Comparison of ENCODE assay signal across 27 mouse cellular contexts in the genomic region with DNA sequence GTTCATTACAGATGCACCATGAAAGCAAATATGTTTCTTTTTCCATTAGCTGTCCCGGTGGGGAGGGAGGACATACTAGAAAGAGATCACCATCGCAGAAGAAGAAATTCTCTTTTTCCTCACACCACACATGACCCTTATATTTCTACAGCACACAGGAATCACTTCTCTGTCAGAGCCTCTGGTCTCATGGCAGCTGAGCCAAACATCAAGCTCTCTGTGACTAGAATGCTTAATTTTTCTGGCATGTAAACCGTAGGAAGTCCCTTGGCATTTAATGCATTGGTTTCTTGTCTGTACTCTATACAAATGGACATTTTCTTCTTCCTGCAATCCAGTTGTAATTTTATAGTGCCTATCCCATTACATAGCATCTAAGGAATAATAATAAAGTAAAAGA.
DNase-seq lines count a peak whose midpoint lies in the region; ATAC-seq and TF ChIP-seq lines count a peak whose summit lies in the region.
"Had no signal": no experiment of that assay in that cellular context is flagged by ENCODE, and none has a peak within 500 bp of the region (broad histone marks: within the 10 kb centered on the region; RNA-seq: fewer than 3 reads in every experiment).

No protein-coding gene starts in this region.

- no peak overlapping the region for H3K4me3 ChIP-seq in embryonic facial prominence, embryonic 14.5 days (ENCODE audit: low read depth, low read length)
- no peak overlapping the region for H3K4me3 ChIP-seq in embryonic facial prominence, embryonic 10.5 days
- H3K4me3 ChIP-seq in hindbrain, postnatal 0 days (ENCODE audit: low read length), result no peak overlapping the region
- no peak overlapping the region for H3K4me3 ChIP-seq in hindbrain, embryonic 10.5 days
- no peak overlapping the region for H3K4me3 ChIP-seq in midbrain, embryonic 14.5 days (replicated peaks; ENCODE audit: low read depth, low read length)
- H3K4me3 ChIP-seq in midbrain, embryonic 16.5 days (ENCODE audit: low read depth, low read length), result no peak overlapping the region
- H3K4me3 ChIP-seq: embryonic facial prominence, embryonic 12.5 days; erythroblast, embryonic 14.5 days; forebrain, embryonic 12.5 days; gastrocnemius, adult 2 months; hindbrain, embryonic 15.5 days; intestine, embryonic 15.5 days had no signal

- no peak overlapping the region for H3K27ac ChIP-seq in embryonic facial prominence, embryonic 14.5 days (replicated peaks; ENCODE audit: low read depth, low read length)
- no peak overlapping the region for H3K27ac ChIP-seq in embryonic facial prominence, embryonic 10.5 days (replicated peaks)
- no peak overlapping the region for H3K27ac ChIP-seq in hindbrain, postnatal 0 days
- H3K27ac ChIP-seq in hindbrain, embryonic 10.5 days, result no peak overlapping the region
- no peak overlapping the region for H3K27ac ChIP-seq in midbrain, embryonic 14.5 days (replicated peaks; ENCODE audit: low read depth, low read length)
- H3K27ac ChIP-seq in midbrain, embryonic 16.5 days (ENCODE audit: low read length), result no peak overlapping the region
- H3K27ac ChIP-seq: embryonic facial prominence, embryonic 12.5 days; forebrain, embryonic 12.5 days; gastrocnemius, adult 2 months; hindbrain, embryonic 15.5 days; intestine, embryonic 15.5 days had no signal

- TF ChIP-seq CTCF in hindbrain, postnatal 0 days (IDR thresholded peaks at IDR 0.05; ENCODE audit: low read depth), result no peak

- no peaks in the 10 kb centered on the region for H3K9me3 ChIP-seq in embryonic facial prominence, embryonic 14.5 days (ENCODE audit: control insufficient read depth, low read length)
- H3K9me3 ChIP-seq in embryonic facial prominence, embryonic 10.5 days, result no peaks in the 10 kb centered on the region
- no peaks in the 10 kb centered on the region for H3K9me3 ChIP-seq in hindbrain, postnatal 0 days (ENCODE audit: low read length)
- H3K9me3 ChIP-seq in hindbrain, embryonic 10.5 days, result no peaks in the 10 kb centered on the region
- no peaks in the 10 kb centered on the region for H3K9me3 ChIP-seq in midbrain, embryonic 14.5 days (ENCODE audit: control insufficient read depth, low read length)
- no peaks in the 10 kb centered on the region for H3K9me3 ChIP-seq in midbrain, embryonic 16.5 days (replicated peaks; ENCODE audit: control insufficient read depth, low read length, poor library complexity, severe bottlenecking)
- H3K9me3 ChIP-seq: embryonic facial prominence, embryonic 12.5 days; forebrain, embryonic 12.5 days; hindbrain, embryonic 15.5 days; intestine, embryonic 15.5 days had no signal

- 73% methylated on average over 3 of the region's 3 CpGs for WGBS in embryonic facial prominence, embryonic 14.5 days
- WGBS in embryonic facial prominence, embryonic 10.5 days, result 86% methylated on average over 3 of the region's 3 CpGs
- 56% methylated on average over 3 of the region's 3 CpGs for WGBS in hindbrain, postnatal 0 days
- WGBS in hindbrain, embryonic 10.5 days, result 88% methylated on average over 3 of the region's 3 CpGs
- 65% methylated on average over 3 of the region's 3 CpGs for WGBS in midbrain, embryonic 14.5 days
- WGBS in midbrain, embryonic 16.5 days, result 56% methylated on average over 3 of the region's 3 CpGs

- no peak overlapping the region for H3K4me2 ChIP-seq in embryonic facial prominence, embryonic 14.5 days (ENCODE audit: low read depth, low read length)
- no peak overlapping the region for H3K4me2 ChIP-seq in hindbrain, postnatal 0 days (ENCODE audit: low read depth, low read length)
- H3K4me2 ChIP-seq in midbrain, embryonic 14.5 days (ENCODE audit: low read length), result no peak overlapping the region
- no peak overlapping the region for H3K4me2 ChIP-seq in midbrain, embryonic 16.5 days (ENCODE audit: low read length)
- H3K4me2 ChIP-seq: embryonic facial prominence, embryonic 12.5 days; forebrain, embryonic 12.5 days; heart, embryonic 11.5 days; hindbrain, embryonic 15.5 days; intestine, embryonic 15.5 days had no signal

- peak; percentile 2 for DNase-seq in embryonic facial prominence, embryonic 14.5 days (ENCODE audit: low spot score)
- DNase-seq in embryonic facial prominence, embryonic 10.5 days (ENCODE audit: low spot score), result no peak
- peak; percentile 45 for DNase-seq in hindbrain, postnatal 0 days (ENCODE audit: low spot score)
- no peak for DNase-seq in hindbrain, embryonic 10.5 days (ENCODE audit: low spot score)
- peak; percentile 70 for DNase-seq in midbrain, embryonic 14.5 days
- no peak for DNase-seq in urinary bladder, postnatal 4 days (ENCODE audit: low spot score in 2 of 2)
- DNase-seq: adrenal gland, postnatal 10 days; adrenal gland, postnatal 36 days; B cell, adult 2 months; cerebellum, adult 11 months; cerebellum, adult 2 months; cerebellum, adult 9-11 months; cerebellum, postnatal 25 days; forebrain, postnatal 0 days; gastrocnemius, adult 2 months; gastrocnemius, postnatal 14 days; heart, adult 11 months had no signal

- H3K27me3 ChIP-seq in embryonic facial prominence, embryonic 14.5 days (replicated peaks; ENCODE audit: control insufficient read depth, insufficient read depth, low read length), result no peaks in the 10 kb centered on the region
- H3K27me3 ChIP-seq in embryonic facial prominence, embryonic 10.5 days (replicated peaks; ENCODE audit: low read depth, poor library complexity, severe bottlenecking), result no peaks in the 10 kb centered on the region
- H3K27me3 ChIP-seq in hindbrain, postnatal 0 days (ENCODE audit: insufficient read depth, low read length), result no peaks in the 10 kb centered on the region
- H3K27me3 ChIP-seq in hindbrain, embryonic 10.5 days (ENCODE audit: insufficient read depth, poor library complexity, severe bottlenecking), result no peaks in the 10 kb centered on the region
- H3K27me3 ChIP-seq in midbrain, embryonic 14.5 days (ENCODE audit: control insufficient read depth, insufficient read depth, low read length), result no peaks in the 10 kb centered on the region
- no peaks in the 10 kb centered on the region for H3K27me3 ChIP-seq in midbrain, embryonic 16.5 days (ENCODE audit: control insufficient read depth, insufficient read depth, low read depth, low read length)
- H3K27me3 ChIP-seq: CH12.LX; embryonic facial prominence, embryonic 12.5 days; forebrain, embryonic 12.5 days; hindbrain, embryonic 15.5 days; intestine, embryonic 15.5 days; Patski had no signal

- ATAC-seq in embryonic facial prominence, embryonic 14.5 days (ENCODE audit: low read depth), result no peak
- ATAC-seq in hindbrain, postnatal 0 days, result no peak
- ATAC-seq in midbrain, embryonic 14.5 days (ENCODE audit: low FRiP score, low TSS enrichment), result no peak
- ATAC-seq in midbrain, embryonic 16.5 days, result no peak
- ATAC-seq: forebrain, postnatal 0 days; intestine, embryonic 15.5 days; Patski had no signal

- no peaks in the 10 kb centered on the region for H3K4me1 ChIP-seq in embryonic facial prominence, embryonic 14.5 days (ENCODE audit: control insufficient read depth, insufficient read depth, low read length)
- no peaks in the 10 kb centered on the region for H3K4me1 ChIP-seq in embryonic facial prominence, embryonic 10.5 days
- no peaks in the 10 kb centered on the region for H3K4me1 ChIP-seq in hindbrain, postnatal 0 days (ENCODE audit: insufficient read depth, low read length)
- no peaks in the 10 kb centered on the region for H3K4me1 ChIP-seq in hindbrain, embryonic 10.5 days (replicated peaks)
- H3K4me1 ChIP-seq in midbrain, embryonic 14.5 days (ENCODE audit: control insufficient read depth, insufficient read depth, low read length), result no peaks in the 10 kb centered on the region
- no peaks in the 10 kb centered on the region for H3K4me1 ChIP-seq in midbrain, embryonic 16.5 days (ENCODE audit: control insufficient read depth, insufficient read depth, low read length)
- H3K4me1 ChIP-seq: embryonic facial prominence, embryonic 12.5 days; forebrain, embryonic 12.5 days; hindbrain, embryonic 15.5 days; intestine, embryonic 15.5 days had no signal

- no peaks in the 10 kb centered on the region for H3K36me3 ChIP-seq in embryonic facial prominence, embryonic 14.5 days (ENCODE audit: control insufficient read depth, insufficient read depth, low read length)
- H3K36me3 ChIP-seq in embryonic facial prominence, embryonic 10.5 days (replicated peaks), result no peaks in the 10 kb centered on the region
- H3K36me3 ChIP-seq in hindbrain, postnatal 0 days (ENCODE audit: insufficient read depth, low read length), result no peaks in the 10 kb centered on the region
- no peaks in the 10 kb centered on the region for H3K36me3 ChIP-seq in hindbrain, embryonic 10.5 days
- H3K36me3 ChIP-seq in midbrain, embryonic 14.5 days (ENCODE audit: control insufficient read depth, insufficient read depth, low read length), result no peaks in the 10 kb centered on the region
- H3K36me3 ChIP-seq in midbrain, embryonic 16.5 days (ENCODE audit: control insufficient read depth, insufficient read depth, low read length), result no peaks in the 10 kb centered on the region
- H3K36me3 ChIP-seq: embryonic facial prominence, embryonic 12.5 days; forebrain, embryonic 12.5 days; G1E; hindbrain, embryonic 15.5 days; intestine, embryonic 15.5 days had no signal

- H3K9ac ChIP-seq in embryonic facial prominence, embryonic 14.5 days (ENCODE audit: low read depth, low read length), result no peak overlapping the region
- H3K9ac ChIP-seq in hindbrain, postnatal 0 days (replicated peaks; ENCODE audit: low read length), result no peak overlapping the region
- no peak overlapping the region for H3K9ac ChIP-seq in midbrain, embryonic 14.5 days (replicated peaks; ENCODE audit: low read length)
- no peak overlapping the region for H3K9ac ChIP-seq in midbrain, embryonic 16.5 days (ENCODE audit: low read depth, low read length)
- H3K9ac ChIP-seq: embryonic facial prominence, embryonic 12.5 days; forebrain, embryonic 12.5 days; forebrain, postnatal 0 days; hindbrain, embryonic 15.5 days; intestine, embryonic 15.5 days had no signal

Comparison
In these comparisons a context has a peak if more than half of its experiments do, and no peak if none do; other contexts are left out.
1. DNase-seq: peak in embryonic facial prominence, embryonic 14.5 days (single experiment), hindbrain, postnatal 0 days (single experiment) and midbrain, embryonic 14.5 days (single experiment); none in embryonic facial prominence, embryonic 10.5 days (single experiment), hindbrain, embryonic 10.5 days (single experiment) and urinary bladder, postnatal 4 days (0 of 2).